Mouse (Mus musculus) left cerebral cortex, postnatal 10 days (tissue): Measurements from ENCODE around the gene Mstn. TPM values are rescaled to one million over a fixed set of nuclear protein-coding genes. Genes with fewer than 3 reads are reported as not detected.

Experiments
- DNase-seq, 2 experiments: peaks; one replicate each; pipeline ENCODE4 v3.0.0; 2021 to 2022; ENCODE audit warnings: low spot score in 2 of 2, mixed read lengths in 1 of 2; ENCODE audit errors: extremely low spot score in 1 of 2
- intact Hi-C: fragments of 180-260 bp; cut with DNase I; formaldehyde crosslinking; loops from one replicate; pipeline ENCODE4 v1.15.1; 2025
- total RNA-seq, 2 experiments: library from RNA; stranded (reverse); gene quantifications; 2 replicates each; pipeline ENCODE4 v1.2.3; 2021

Mstn gene
- total RNA-seq, 2 experiments from 2014 or later = 1.7 to 2.0 TPM

- intact Hi-C loops = no loop called here
Measured at GRCm38 (mm10) chr1:53080603-53081002, 19.2 kb downstream of the Mstn start.

GRCm38 (mm10) chr1:53085256-53085655 is 23.8 kb downstream of the Mstn start:
- intact Hi-C loops = no loop called here

More at GRCm38 (mm10) chr1:53080603-53081002, 19.2 kb downstream of the Mstn start:
- DNase-seq = no peak

DNA sequence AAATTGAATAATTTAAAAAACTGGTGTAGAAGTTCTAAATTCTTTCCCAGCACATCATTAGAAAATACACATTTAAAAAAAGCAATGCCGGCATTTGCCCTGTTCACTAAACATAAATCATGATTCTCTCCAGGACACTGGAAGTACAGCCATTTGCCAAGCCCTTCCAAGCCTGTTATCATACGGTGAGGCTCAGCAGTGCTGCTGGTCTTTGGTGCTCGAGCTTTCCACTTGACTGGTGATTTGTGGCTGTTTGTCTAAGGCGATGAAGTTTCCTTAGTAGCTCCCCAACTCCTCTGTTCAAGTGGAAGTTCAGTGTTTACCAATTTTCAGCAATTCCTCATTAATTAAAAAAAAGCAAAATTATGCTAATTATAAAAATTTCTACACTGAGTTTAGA is 24.6 kb downstream of the Mstn start:
- intact Hi-C loops = no loop called here

More at GRCm38 (mm10) chr1:53085256-53085655, 23.8 kb downstream of the Mstn start:
- no peak for DNase-seq

DNA sequence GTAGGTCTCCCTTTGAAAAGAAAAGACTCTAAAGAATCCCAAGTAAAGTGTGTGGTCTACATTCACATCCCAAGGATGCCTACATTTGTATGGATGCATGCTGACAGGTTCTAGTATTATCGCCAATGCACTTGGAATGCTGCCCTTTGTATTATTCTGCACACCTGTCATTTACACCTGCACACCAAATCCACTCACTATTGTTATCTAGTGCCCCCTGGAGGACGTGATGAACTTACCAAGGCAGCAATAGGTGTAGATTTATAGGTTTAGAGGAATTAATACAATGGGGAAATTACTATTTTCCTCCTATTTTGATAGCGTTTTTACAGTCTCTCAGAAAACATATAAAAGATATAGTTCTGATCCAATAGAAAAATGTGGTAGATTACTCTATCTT is 31.7 kb downstream of the Mstn start:
- no peak for DNase-seq

More for the DNA sequence above, 24.6 kb downstream of the Mstn start:
- no peak for DNase-seq

GRCm38 (mm10) chr1:53110561-53110960 is 49.1 kb downstream of the Mstn start:
- intact Hi-C loops = no loop called here
- no peak for DNase-seq

More for the DNA sequence above, 31.7 kb downstream of the Mstn start:
- intact Hi-C loops = no loop called here

Other genes with a start within 250 kb of the Mstn start
- gene Inpp1, start 244.0 kb upstream of the Mstn start, total RNA-seq = 10 to 100 TPM; 40.6 to 46.6 TPM
- 10 to 100 TPM; 11.9 to 13.3 TPM for gene Hibch, start 216.7 kb upstream of the Mstn start, total RNA-seq
- 10 to 100 TPM; 13.5 to 14.6 TPM for gene 1700019D03Rik, start 41.5 kb upstream of the Mstn start, total RNA-seq
- not detected for gene 1700019A02Rik, start 126.0 kb downstream of the Mstn start, total RNA-seq
- gene Pms1, start 235.4 kb downstream of the Mstn start, total RNA-seq = 10 to 100 TPM; 10.4 to 12.0 TPM
- 1 to 10 TPM; 5.9 to 6.7 TPM for gene Ormdl1, start 235.5 kb downstream of the Mstn start, total RNA-seq
- gene Gm28778, start 235.5 kb downstream of the Mstn start, total RNA-seq = not detected